Mouse (Mus musculus) liver (tissue): ENCODE measurements around the gene Mfap1b.
"Not testable (repeated sequence)": the region's sequence is repeated elsewhere in the genome, so short reads cannot be mapped to it uniquely, and the experiment has no call there.

Experiments
- DNase-seq: peaks from one replicate; pipeline ENCODE4 v3.0.0-alpha.2; 2020; ENCODE audit warnings: mixed read lengths

Gene Mfap1b

GRCm38 (mm10) chr2:121468982-121469381 lies 4.9 kb downstream of the Mfap1b start:
- not testable (repeated sequence) for DNase-seq

- DNase-seq: no peak
Measured at GRCm38 (mm10) chr2:121460071-121460470, 13.8 kb downstream of the Mfap1b start.

- DNase-seq: peak; percentile 93
Measured at GRCm38 (mm10) chr2:121456692-121457642, 16.9 kb downstream of the Mfap1b start, which contains the start of gene Serinc4. TSS of gene Serinc4 (minus strand) at chr2:121456781.

- no peak for DNase-seq
Measured at GRCm38 (mm10) chr2:121455534-121455933, 18.3 kb downstream of the Mfap1b start.

- no peak for DNase-seq
Measured at GRCm38 (mm10) chr2:121453917-121454316, 19.9 kb downstream of the Mfap1b start.

GRCm38 (mm10) chr2:121452990-121453389 lies 20.9 kb downstream of the Mfap1b start, which contains the start of gene Hypk:
TSS of gene Hypk (plus strand) at chr2:121453290.
- DNase-seq: no peak

GRCm38 (mm10) chr2:121452361-121452760 lies 21.5 kb downstream of the Mfap1b start:
- no peak for DNase-seq

- peak; percentile 24 for DNase-seq
Measured at GRCm38 (mm10) chr2:121450093-121450492, 23.8 kb downstream of the Mfap1b start.

GRCm38 (mm10) chr2:121449545-121450011 lies 24.3 kb downstream of the Mfap1b start:
- DNase-seq: peak; percentile 41

GRCm38 (mm10) chr2:121448739-121449535 lies 24.9 kb downstream of the Mfap1b start, which contains the start of gene Serf2:
TSS of gene Serf2 (plus strand) at chr2:121449195.
- DNase-seq: peak; percentile 100

- DNase-seq: peak; percentile 39
Measured at GRCm38 (mm10) chr2:121448136-121448535, 25.7 kb downstream of the Mfap1b start.

GRCm38 (mm10) chr2:121447006-121447405 lies 26.9 kb downstream of the Mfap1b start:
- DNase-seq: no peak

- no peak for DNase-seq
Measured at GRCm38 (mm10) chr2:121446506-121446905, 27.4 kb downstream of the Mfap1b start.

GRCm38 (mm10) chr2:121445117-121445516 lies 28.8 kb downstream of the Mfap1b start:
- no peak for DNase-seq

- no peak for DNase-seq
Measured at GRCm38 (mm10) chr2:121444178-121444577, 29.7 kb downstream of the Mfap1b start, which contains the start of gene Ell3. TSS of gene Ell3 (minus strand) at chr2:121444278.

GRCm38 (mm10) chr2:121443068-121443349 lies 30.9 kb downstream of the Mfap1b start:
- DNase-seq: peak; percentile 23

GRCm38 (mm10) chr2:121442259-121443067 lies 31.4 kb downstream of the Mfap1b start:
- peak; percentile 91 for DNase-seq

GRCm38 (mm10) chr2:121441800-121442199 lies 32.1 kb downstream of the Mfap1b start:
- no peak for DNase-seq

- no peak for DNase-seq
Measured at GRCm38 (mm10) chr2:121440834-121441605, 32.8 kb downstream of the Mfap1b start.

GRCm38 (mm10) chr2:121439746-121440145 lies 34.1 kb downstream of the Mfap1b start:
- no peak for DNase-seq

GRCm38 (mm10) chr2:121434854-121435253 lies 39.0 kb downstream of the Mfap1b start:
- DNase-seq: no peak

GRCm38 (mm10) chr2:121425890-121426289 lies 48.0 kb downstream of the Mfap1b start:
- DNase-seq: no peak
